Mouse (Mus musculus) lung, embryonic 16.5 days (tissue): Measurements from ENCODE around the gene Ctnnal1. TPM values are rescaled to one million over a fixed set of nuclear protein-coding genes. Genes with fewer than 3 reads are reported as not detected.
"Not testable (repeated sequence)": the region's sequence is repeated elsewhere in the genome, so short reads cannot be mapped to it uniquely, and the experiment has no call there.

ENCODE experiments used
- ATAC-seq: fragments of 200-750 bp; cut with Nextera tagmentation; 2 replicates; pipeline ENCODE4 v1.8.0; 2017; ENCODE audit warnings: low read depth, mild to moderate bottlenecking, moderate library complexity
- H3K27ac ChIP-seq: fragments of 300-500 bp; sonication (generic); 2 replicates; pipeline ENCODE4 v1.5.1; 2014; ENCODE audit warnings: mild to moderate bottlenecking, control low read depth, low read length
- H3K27me3 ChIP-seq: fragments of 300-500 bp; sonication (generic); 2 replicates; pipeline ENCODE4 v1.6.1; 2014; ENCODE audit warnings: low read depth, low read length, mixed read lengths; ENCODE audit not compliant: control insufficient read depth, insufficient read depth
- H3K36me3 ChIP-seq: fragments of 300-500 bp; sonication (generic); 2 replicates; pipeline ENCODE4 v1.6.1; 2014; ENCODE audit warnings: low read length; ENCODE audit not compliant: control insufficient read depth, insufficient read depth
- H3K4me1 ChIP-seq: fragments of 300-500 bp; sonication (generic); replicated peaks from 2 replicates; pipeline ENCODE4 v1.6.1; 2014; ENCODE audit warnings: low read length, mixed read lengths; ENCODE audit not compliant: control insufficient read depth, insufficient read depth
- H3K4me2 ChIP-seq: fragments of 300-500 bp; sonication (generic); 2 replicates; pipeline ENCODE4 v1.6.1; 2014; ENCODE audit warnings: low read depth, low read length, control low read depth
- H3K4me3 ChIP-seq: fragments of 300-500 bp; sonication (generic); 2 replicates; pipeline ENCODE4 v1.5.1; 2014; ENCODE audit warnings: mild to moderate bottlenecking, low read length, control low read depth
- H3K9ac ChIP-seq: fragments of 300-500 bp; sonication (generic); 2 replicates; pipeline ENCODE4 v1.6.1; 2014; ENCODE audit warnings: low read length, control low read depth
- H3K9me3 ChIP-seq: fragments of 300-500 bp; sonication (generic); 2 replicates; pipeline ENCODE4 v1.6.1; 2016; ENCODE audit warnings: low read length; ENCODE audit not compliant: control insufficient read depth
- WGBS: fragments of 180-500 bp; shearing (Covaris S2); extraction: QIAGEN DNeasy Blood & Tissue Kit; methylation state at CpG from one replicate; pipeline ENCODE4 v1.1.7; 2014; 5-methylcytosine and 5-hydroxymethylcytosine counted together
- polyA plus RNA-seq: library from polyadenylated mRNA; unstranded; fragments of >200 nt; fragmentation: Nextera tagmentation; extraction: Ambion mirVana; gene quantifications from 2 replicates; pipeline ENCODE4 v1.2.1, GENCODE M21; 2015

Gene Ctnnal1
- polyA plus RNA-seq, 1 experiment from 2014 or later = 21.7 TPM

GRCm38 (mm10) chr4:56899216-56899615, 34.2 kb upstream of the Ctnnal1 start:
- WGBS = 90% methylated on average over 8 of the region's 8 CpGs
- no peaks in the 10 kb centered on the region for H3K27me3 ChIP-seq
- no peaks in the 10 kb centered on the region for H3K4me1 ChIP-seq
- peaks cover 3% of the 10 kb centered on the region; the same call in 1 of the 2 replicates for H3K9me3 ChIP-seq
- H3K9ac ChIP-seq = no peak overlapping the region
- ATAC-seq = no peak
- H3K27ac ChIP-seq = no peak overlapping the region
- H3K4me3 ChIP-seq = no peak overlapping the region
- peaks cover 49% of the 10 kb centered on the region for H3K36me3 ChIP-seq
- H3K4me2 ChIP-seq = no peak overlapping the region

- Histone ChIP-seq H3K36me3 (peaks cover 36% of the 10 kb centered on the region), H3K9ac (no peak overlapping the region), H3K27ac (no peak overlapping the region), H3K27me3 (no peaks in the 10 kb centered on the region), H3K9me3 (peaks cover 3% of the 10 kb centered on the region; the same call in 1 of the 2 replicates), H3K4me1 (no peaks in the 10 kb centered on the region), H3K4me3 (no peak overlapping the region), H3K4me2 (no peak overlapping the region)
- 72% methylated on average over 3 of the region's 3 CpGs for WGBS
- ATAC-seq = no peak
These were observed 32.5 kb upstream of the Ctnnal1 start for GRCm38 (mm10) chr4:56897511-56897910.

DNA sequence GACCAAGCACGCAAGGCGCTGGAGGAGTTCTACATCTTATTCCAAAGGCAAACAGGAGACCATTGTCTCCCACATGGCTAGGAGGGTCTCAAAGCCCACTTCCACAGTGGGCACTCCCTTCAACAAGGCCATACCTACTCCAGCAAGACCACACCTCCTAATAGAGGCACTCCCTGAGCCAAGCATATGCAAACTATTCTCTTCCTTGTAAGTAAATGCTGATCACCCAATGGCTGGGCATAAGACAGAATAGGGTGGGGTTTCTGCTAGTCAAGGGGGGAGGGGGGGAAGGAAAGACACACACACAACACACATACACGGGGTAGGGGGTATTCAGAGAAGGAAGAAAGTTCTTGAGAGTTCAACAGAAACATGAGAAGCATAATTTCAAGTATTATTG, 29.2 kb upstream of the Ctnnal1 start:
- 81% methylated on average over 3 of the region's 3 CpGs for WGBS

DNA sequence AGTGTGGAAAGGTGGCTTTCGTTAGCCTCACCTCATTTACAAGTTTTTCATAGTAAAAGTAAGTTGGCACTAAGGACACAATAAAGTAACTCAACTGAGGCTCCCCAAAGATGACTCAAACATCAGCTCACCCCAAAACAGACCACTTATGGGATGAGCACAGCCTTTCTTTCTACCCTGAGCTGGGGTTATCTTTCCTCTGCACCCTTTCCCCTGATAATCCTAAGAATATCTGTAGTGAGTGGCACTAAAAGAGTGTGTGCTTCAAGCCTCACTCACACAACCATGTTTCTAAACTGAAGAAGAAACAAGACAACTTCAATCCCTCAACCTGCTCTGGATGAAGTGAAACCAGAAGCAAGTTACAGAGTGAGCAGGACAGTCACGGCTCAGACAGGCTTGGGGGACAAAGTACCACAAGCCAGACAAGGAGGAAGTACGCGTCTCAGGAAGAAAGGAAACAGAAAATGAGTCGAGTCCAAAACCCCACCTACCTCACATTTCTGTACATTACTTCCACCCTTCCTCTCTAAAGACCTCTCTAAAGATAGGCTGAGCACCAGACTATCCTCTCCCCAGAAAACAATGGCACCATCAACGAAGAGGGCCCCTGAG, 27.6 kb upstream of the Ctnnal1 start:
- H3K9ac ChIP-seq = no peak overlapping the region
- H3K27ac ChIP-seq = no peak overlapping the region
- no peak for ATAC-seq
- H3K36me3 ChIP-seq = peaks cover 17% of the 10 kb centered on the region
- no peak overlapping the region for H3K4me2 ChIP-seq
- WGBS = 79% methylated on average over 6 of the region's 6 CpGs
- no peaks in the 10 kb centered on the region for H3K27me3 ChIP-seq
- 0 out of 2 replicates have a peak, but pooled peaks cover 2% of the 10 kb centered on the region for H3K4me1 ChIP-seq
- no peaks in the 10 kb centered on the region for H3K9me3 ChIP-seq
- no peak overlapping the region for H3K4me3 ChIP-seq

More for the DNA sequence above, 29.2 kb upstream of the Ctnnal1 start:
- Histone ChIP-seq H3K9me3 (no peaks in the 10 kb centered on the region), H3K36me3 (peaks cover 22% of the 10 kb centered on the region), H3K4me1 (0 out of 2 replicates have a peak, but pooled peaks cover 2% of the 10 kb centered on the region), H3K9ac (no peak overlapping the region), H3K27ac (no peak overlapping the region), H3K4me2 (no peak overlapping the region), H3K27me3 (no peaks in the 10 kb centered on the region), H3K4me3 (no peak overlapping the region)
- no peak for ATAC-seq

- peak; percentile 63 for ATAC-seq
- Histone ChIP-seq H3K9ac (no peak overlapping the region), H3K4me2 (no peak overlapping the region), H3K27me3 (no peaks in the 10 kb centered on the region), H3K4me1 (0 out of 2 replicates have a peak, but pooled peaks cover 2% of the 10 kb centered on the region), H3K27ac (no peak overlapping the region), H3K4me3 (no peak overlapping the region), H3K9me3 (no peaks in the 10 kb centered on the region), H3K36me3 (peaks cover 19% of the 10 kb centered on the region)
- WGBS = 59% methylated on average over 5 of the region's 5 CpGs
These were observed 23.5 kb upstream of the Ctnnal1 start for GRCm38 (mm10) chr4:56888483-56888882.

DNA sequence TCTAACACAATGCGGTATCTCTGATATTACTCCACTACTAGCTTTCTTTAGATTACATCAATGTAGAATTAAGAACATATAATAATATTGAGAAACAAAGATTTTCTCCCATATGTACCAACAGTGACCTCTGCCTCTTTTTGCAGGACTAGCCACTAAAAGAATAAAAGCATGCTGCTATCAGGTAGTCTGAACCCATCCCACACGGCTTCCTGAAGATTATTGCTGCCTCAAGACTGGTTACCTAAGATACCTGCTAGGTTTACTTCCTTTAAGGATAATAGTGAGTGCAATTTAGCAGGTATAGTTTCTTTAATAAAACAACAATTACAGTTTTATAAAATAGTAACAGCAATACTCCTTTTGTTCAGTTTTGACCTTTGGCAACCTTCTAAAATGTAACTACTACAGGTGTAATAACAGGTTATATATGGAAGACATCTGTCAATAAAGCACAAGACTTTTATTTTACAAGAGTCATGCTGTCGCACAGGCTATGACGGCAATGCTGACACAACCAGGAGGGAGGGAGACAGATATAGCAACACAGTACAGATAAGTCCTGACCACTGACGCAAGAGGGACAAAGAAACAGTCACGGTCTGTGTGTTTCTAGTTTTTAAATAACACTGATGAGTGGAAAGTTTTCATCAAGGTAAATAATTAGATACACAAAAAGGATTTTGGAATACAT, 21.4 kb upstream of the Ctnnal1 start:
- peaks cover 21% of the 10 kb centered on the region for H3K36me3 ChIP-seq
- H3K9me3 ChIP-seq = no peaks in the 10 kb centered on the region
- no peaks in the 10 kb centered on the region for H3K27me3 ChIP-seq
- H3K4me1 ChIP-seq = 0 out of 2 replicates have a peak, but pooled peaks cover 2% of the 10 kb centered on the region
- H3K4me3 ChIP-seq = no peak overlapping the region
- no peak overlapping the region for H3K9ac ChIP-seq
- H3K27ac ChIP-seq = no peak overlapping the region
- 90% methylated on average over 6 of the region's 6 CpGs for whole genome bisulfite sequencing
- no peak for ATAC-seq
- no peak overlapping the region for H3K4me2 ChIP-seq

- no peaks in the 10 kb centered on the region for H3K27me3 ChIP-seq
- no peak overlapping the region for H3K4me2 ChIP-seq
- peak; percentile 80 for ATAC-seq
- no peaks in the 10 kb centered on the region for H3K9me3 ChIP-seq
- WGBS = 59% methylated on average over 11 of the region's 11 CpGs
- peaks cover 10% of the 10 kb centered on the region for H3K36me3 ChIP-seq
- H3K4me3 ChIP-seq = no peak overlapping the region
- no peak overlapping the region for H3K9ac ChIP-seq
- peaks cover 10% of the 10 kb centered on the region for H3K4me1 ChIP-seq
- peak overlapping the region; percentile 58 for H3K27ac ChIP-seq
These were observed 15.2 kb upstream of the Ctnnal1 start for GRCm38 (mm10) chr4:56880036-56880703.

DNA sequence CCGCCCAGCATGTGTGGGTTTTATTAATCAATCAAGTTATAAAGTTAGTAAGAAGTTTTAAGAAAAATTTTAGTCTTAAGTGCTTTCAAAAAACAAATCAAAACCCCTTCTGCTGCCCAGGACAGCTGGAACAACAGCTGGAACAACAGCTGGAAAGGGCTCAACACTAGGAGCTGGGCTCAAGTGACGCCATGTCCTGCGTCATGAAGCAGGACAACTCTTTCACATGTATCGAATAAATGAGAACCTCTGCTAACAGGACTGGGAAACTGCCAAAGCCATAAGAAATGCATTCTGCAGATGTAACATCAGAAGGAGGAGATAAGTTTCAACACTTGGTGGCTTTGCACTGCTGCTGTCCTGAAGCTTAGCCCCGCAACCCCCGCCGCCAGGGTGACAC, 14.0 kb upstream of the Ctnnal1 start:
- Histone ChIP-seq H3K9ac (no peak overlapping the region), H3K4me3 (no peak overlapping the region), H3K27ac (no peak overlapping the region; the same call in 1 of the 2 replicates), H3K4me1 (peaks cover 10% of the 10 kb centered on the region), H3K4me2 (no peak overlapping the region), H3K36me3 (peaks cover 16% of the 10 kb centered on the region), H3K9me3 (no peaks in the 10 kb centered on the region), H3K27me3 (no peaks in the 10 kb centered on the region)
- 76% methylated on average over 7 of the region's 7 CpGs for WGBS
- peak; percentile 57; the same call in 1 of the 2 replicates for ATAC-seq

- 97% methylated on average over 11 of the region's 11 CpGs for WGBS
- H3K9ac ChIP-seq, H3K27me3 ChIP-seq, H3K4me1 ChIP-seq, H3K9me3 ChIP-seq, H3K4me2 ChIP-seq, ATAC-seq, H3K4me3 ChIP-seq, H3K27ac ChIP-seq: not testable (repeated sequence)
- peaks cover 15% of the 10 kb centered on the region for H3K36me3 ChIP-seq
These were observed 5.6 kb upstream of the Ctnnal1 start for GRCm38 (mm10) chr4:56870541-56870940.
